In genomic region chr6:32464637-32465036, GRCm38 (mm10) we compare ENCODE assay signal across 9 mouse cellular contexts.
DNase-seq lines count a peak whose midpoint lies in the region; ATAC-seq lines count a peak whose summit lies in the region.
"Had no signal": no experiment of that assay in that cellular context is flagged by ENCODE, and none has a peak within 500 bp of the region (broad histone marks: within the 10 kb centered on the region; RNA-seq: fewer than 3 reads in every experiment).

No protein-coding gene starts in this region.

- ATAC-seq in heart, embryonic 13.5 days (ENCODE audit: extremely low read depth, insufficient number of reproducible peaks, low FRiP score, low TSS enrichment): no peak
- peak; percentile 90 for ATAC-seq in megakaryocyte-erythroid progenitor cell, adult 5-6 weeks (replicated peaks; ENCODE audit: low FRiP score, low TSS enrichment, poor library complexity, severe bottlenecking)

- no peak overlapping the region for H3K4me3 ChIP-seq in heart, embryonic 13.5 days
- H3K4me3 ChIP-seq: forebrain, embryonic 10.5 days had no signal

- H3K27me3 ChIP-seq in heart, embryonic 13.5 days (replicated peaks): no peaks in the 10 kb centered on the region

- peak overlapping the region; percentile 37 for H3K4me2 ChIP-seq in heart, embryonic 13.5 days

- H3K9ac ChIP-seq in heart, embryonic 13.5 days: peak overlapping the region; percentile 45; the same call in 1 of the 2 replicates

- H3K27ac ChIP-seq in heart, embryonic 13.5 days (replicated peaks): peak overlapping the region; percentile 64
- H3K27ac ChIP-seq: forebrain, embryonic 10.5 days had no signal

- H3K4me1 ChIP-seq in heart, embryonic 13.5 days: peaks cover 52% of the 10 kb centered on the region
- H3K4me1 ChIP-seq: forebrain, embryonic 10.5 days had no signal

- DNase-seq in heart, adult 8-10 months (ENCODE audit: low spot score): no peak
- DNase-seq in MEL-GATA-1-ER (ENCODE audit: extremely low read depth, low read depth): peak; percentile 17
- peak; percentile 48 for DNase-seq in c-Kit-positive CD71-positive TER-119-positive erythroid progenitor cells, embryonic 14.5 days (ENCODE audit: low spot score)
- no peak for DNase-seq in right cerebral cortex, postnatal 36 days (ENCODE audit: low spot score in 2 of 2)
- no peak for DNase-seq in layer of hippocampus, postnatal 36 days
- DNase-seq: right cerebral cortex, postnatal 25 days had no signal

- WGBS in heart, embryonic 13.5 days: 15% methylated on average over 8 of the region's 8 CpGs

- 0 out of 2 replicates have a peak, but pooled peaks cover 3% of the 10 kb centered on the region for H3K36me3 ChIP-seq in heart, embryonic 13.5 days
- H3K36me3 ChIP-seq: forebrain, embryonic 10.5 days had no signal

- peaks cover 5% of the 10 kb centered on the region; the same call in 1 of the 2 replicates for H3K9me3 ChIP-seq in heart, embryonic 13.5 days
- H3K9me3 ChIP-seq: forebrain, embryonic 10.5 days had no signal

Comparison
In these comparisons a context has a peak if more than half of its experiments do, and no peak if none do; other contexts are left out.
1. DNase-seq: peak in MEL-GATA-1-ER (single experiment) and c-Kit-positive CD71-positive TER-119-positive erythroid progenitor cells, embryonic 14.5 days (single experiment); none in heart, adult 8-10 months (single experiment), right cerebral cortex, postnatal 36 days (0 of 2) and layer of hippocampus, postnatal 36 days (0 of 2).